Comparison of ENCODE assay signal across 8 mouse cellular contexts in the genomic region with DNA sequence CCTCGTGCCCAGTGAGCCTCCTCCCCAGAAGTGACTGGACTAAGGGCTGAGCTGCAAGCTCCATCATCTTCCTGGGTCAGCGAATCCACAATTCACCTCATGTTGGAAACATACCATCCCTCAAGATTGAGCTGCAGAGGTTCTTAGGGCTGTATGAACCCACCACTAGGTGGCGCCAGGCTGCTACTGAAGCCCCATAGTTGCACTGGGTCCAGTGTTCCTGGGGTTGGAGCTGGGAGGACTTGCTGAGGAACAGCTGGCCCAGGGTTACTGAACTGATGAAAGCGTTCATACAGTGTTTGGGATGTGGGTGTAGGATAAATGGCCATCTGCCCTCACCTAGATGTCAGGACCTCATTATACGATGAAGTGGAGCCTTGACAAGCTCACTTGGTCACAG. TPM values are rescaled to one million over a fixed set of nuclear protein-coding genes. Genes with fewer than 3 reads are reported as not detected.
DNase-seq lines count a peak whose midpoint lies in the region; ATAC-seq and TF ChIP-seq lines count a peak whose summit lies in the region.

No protein-coding gene starts in this region.

- no peak overlapping the region for H3K27ac ChIP-seq in kidney, embryonic 14.5 days (ENCODE audit: low read depth, low read length)

- no peaks in the 10 kb centered on the region for H3K9me3 ChIP-seq in kidney, embryonic 14.5 days (ENCODE audit: control insufficient read depth, low read length)

- no peaks in the 10 kb centered on the region for H3K27me3 ChIP-seq in kidney, embryonic 14.5 days (ENCODE audit: control insufficient read depth, insufficient read depth, low read length)

- H3K4me1 ChIP-seq in kidney, embryonic 14.5 days (ENCODE audit: control insufficient read depth, insufficient read depth, low read length), result no peaks in the 10 kb centered on the region
- no peaks in the 10 kb centered on the region for H3K4me1 ChIP-seq in lung, adult 2 months (ENCODE audit: control insufficient read depth, insufficient read depth, low read length)

- no peak for TF ChIP-seq POLR2A in lung, adult 2 months (IDR thresholded peaks at IDR 0.05; ENCODE audit: borderline replicate concordance, extremely low read depth, low read depth, low read length)

- peak; percentile 84 to 86 for DNase-seq in B cell, adult 2 months
- peak; percentile 79 for DNase-seq in MN1 (ENCODE audit: low spot score)
- peak; percentile 87 to 90 for DNase-seq in cerebellum, postnatal 10 days
- DNase-seq in gastrocnemius, adult 18-20 months (ENCODE audit: low spot score), result peak; percentile 63
- DNase-seq in lung, adult 2 months, result peak; percentile 71
- peak; percentile 60 for DNase-seq in retina, postnatal 7 days (ENCODE audit: low read depth, low spot score)
- peak; percentile 42 for DNase-seq in urinary bladder, postnatal 10 days (ENCODE audit: low spot score)

- no peak overlapping the region for H3K9ac ChIP-seq in kidney, embryonic 14.5 days (ENCODE audit: low read depth, low read length)

- no peak overlapping the region for H3K4me3 ChIP-seq in kidney, embryonic 14.5 days (ENCODE audit: low read length)
- no peak overlapping the region for H3K4me3 ChIP-seq in lung, adult 2 months (replicated peaks; ENCODE audit: extremely low read depth, low read depth, low read length)

- 56% methylated on average over 5 of the region's 5 CpGs for WGBS in kidney, embryonic 14.5 days
- whole genome bisulfite sequencing in lung, adult 2 months, result 44% methylated on average over 5 of the region's 5 CpGs

- no peak overlapping the region for H3K4me2 ChIP-seq in kidney, embryonic 14.5 days (replicated peaks; ENCODE audit: low read depth, low read length)

- H3K36me3 ChIP-seq in kidney, embryonic 14.5 days (ENCODE audit: control insufficient read depth, insufficient read depth, low read length), result peaks cover 69% of the 10 kb centered on the region

- peak; percentile 61; the same call in 1 of the 2 replicates for ATAC-seq in kidney, embryonic 14.5 days (ENCODE audit: low FRiP score, low TSS enrichment)

- TF ChIP-seq CTCF in lung, adult 2 months (IDR thresholded peaks at IDR 0.05; ENCODE audit: insufficient read depth, low read length), result peak; percentile 92

RNA-seq across cellular contexts. Expression of a gene that starts 8.1 kb away (rescaled TPM):
- total RNA-seq in gastrocnemius, adult 18-20 months (2021), result 10 to 100 TPM; 31.2 to 34.2 TPM
- polyA plus RNA-seq in kidney, embryonic 14.5 days (2014; fragmentation: Nextera tagmentation; extraction: Ambion mirVana), result 36.7 and 56.5 TPM in 2 replicates
- 43.7 and 49.2 TPM in 2 replicates for polyA plus RNA-seq in lung, adult 2 months (2012; rRNA removed)

RNA-seq across cellular contexts. Expression of a gene that starts 10.0 kb away (rescaled TPM):
- total RNA-seq in gastrocnemius, adult 18-20 months (2021), result under 1 TPM in 1 of 2 experiments, not detected in 1; 0.17 TPM
- 0.37 and 0.64 TPM in 2 replicates for polyA plus RNA-seq in kidney, embryonic 14.5 days (2014; fragmentation: Nextera tagmentation; extraction: Ambion mirVana)
- 6.2 and 9.5 TPM in 2 replicates for polyA plus RNA-seq in lung, adult 2 months (2012; rRNA removed)

RNA-seq across cellular contexts. Expression of a gene that starts 44.6 kb away (rescaled TPM):
- total RNA-seq in gastrocnemius, adult 18-20 months (2021), result not detected
- polyA plus RNA-seq in kidney, embryonic 14.5 days (2014; fragmentation: Nextera tagmentation; extraction: Ambion mirVana), result 0.05 and 0.06 TPM in 2 replicates
- polyA plus RNA-seq in lung, adult 2 months (2012; rRNA removed), result 0.83 and 1.1 TPM in 2 replicates

RNA-seq across cellular contexts. Expression of a gene that starts 53.6 kb away (rescaled TPM):
- 10 to 100 TPM; 14.4 to 14.7 TPM for total RNA-seq in gastrocnemius, adult 18-20 months (2021)
- polyA plus RNA-seq in kidney, embryonic 14.5 days (2014; fragmentation: Nextera tagmentation; extraction: Ambion mirVana), result 37.5 and 49.7 TPM in 2 replicates
- 16.2 and 20.7 TPM in 2 replicates for polyA plus RNA-seq in lung, adult 2 months (2012; rRNA removed)

RNA-seq across cellular contexts. Expression of a gene that starts 54.2 kb away (rescaled TPM):
- total RNA-seq in gastrocnemius, adult 18-20 months (2021), result under 1 TPM; 0.18 to 0.21 TPM
- polyA plus RNA-seq in kidney, embryonic 14.5 days (2014; fragmentation: Nextera tagmentation; extraction: Ambion mirVana), result 0.54 TPM in 1 of 2 replicates, not detected in the other
- 0.19 and 0.32 TPM in 2 replicates for polyA plus RNA-seq in lung, adult 2 months (2012; rRNA removed)
